Mouse (Mus musculus) ovary, adult 18-20 months (tissue): Measurements from ENCODE around the gene 1110059G10Rik.
A peak's percentile ranks its signal among the peaks of the same experiment; 100 is the strongest.

Source experiments
- DNase-seq: peaks from one replicate; pipeline ENCODE4 v3.0.0; 2022; ENCODE audit warnings: low spot score, mixed read lengths

1110059G10Rik gene

DNA sequence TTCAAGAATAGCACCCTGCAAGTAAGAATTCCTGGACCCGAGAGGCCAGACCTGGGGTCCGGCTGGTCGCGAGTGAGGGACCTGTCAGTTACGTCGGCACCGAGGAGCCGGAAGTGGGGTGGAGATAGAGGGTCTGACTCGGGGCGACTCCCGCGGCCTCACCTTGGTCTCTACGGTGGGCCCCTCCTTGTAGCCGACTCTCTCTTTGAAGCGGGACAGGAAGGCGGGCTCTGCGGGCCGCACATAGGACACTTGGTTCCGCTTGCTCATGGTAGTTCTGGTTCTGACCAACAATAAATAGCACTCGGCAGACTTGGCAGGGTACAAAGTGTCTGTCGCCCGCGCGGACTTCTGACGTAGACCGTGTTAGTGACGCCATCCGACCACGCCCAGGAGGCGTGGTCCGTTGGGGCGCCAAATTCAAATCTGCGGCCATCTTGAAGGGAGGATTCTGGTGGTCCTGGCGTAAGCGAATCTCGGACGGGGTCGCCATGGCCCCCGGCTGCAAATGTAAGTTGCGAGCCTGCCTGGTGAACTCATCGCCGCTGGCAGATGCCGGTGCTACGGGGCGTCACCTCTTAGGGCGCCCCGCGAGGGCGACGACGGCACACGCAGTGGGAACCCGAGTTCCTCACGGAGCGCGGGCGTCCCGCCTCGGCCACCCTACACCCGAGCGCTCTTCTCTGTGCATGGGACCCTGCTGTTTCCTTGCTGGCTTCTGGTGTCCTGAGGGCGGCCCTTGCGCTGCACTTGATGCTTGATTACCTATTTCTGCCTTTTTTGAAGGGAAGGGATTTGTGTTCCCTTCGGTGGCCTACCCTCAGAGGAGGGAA is at the start of gene 1110059G10Rik, which contains the start of gene Kif15:
1110059G10Rik (minus strand) TSS at position 358 of the 833 bp plus-strand sequence.
Kif15 (plus strand) TSS at position 404 of the 833 bp plus-strand sequence.
- DNase-seq = peak; percentile 76

DNA sequence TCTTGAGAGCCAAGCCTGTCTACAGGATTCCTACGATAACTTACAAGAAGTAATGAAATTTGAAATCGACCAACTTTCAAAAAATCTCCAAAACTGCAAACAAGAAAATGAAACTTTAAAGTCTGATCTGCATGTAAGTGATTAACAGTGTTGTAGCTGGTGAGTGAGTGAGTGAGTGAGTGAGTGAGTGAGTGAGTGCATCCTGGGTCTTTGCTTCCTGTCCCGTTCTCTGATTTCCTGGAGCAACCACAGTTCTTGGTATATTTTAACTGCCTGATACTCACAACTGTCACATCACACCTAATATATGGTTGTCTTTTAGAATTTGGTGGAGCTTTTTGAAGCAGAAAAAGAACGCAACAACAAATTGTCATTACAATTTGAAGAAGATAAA is 48.4 kb upstream of the 1110059G10Rik start:
- DNase-seq = no peak

DNA sequence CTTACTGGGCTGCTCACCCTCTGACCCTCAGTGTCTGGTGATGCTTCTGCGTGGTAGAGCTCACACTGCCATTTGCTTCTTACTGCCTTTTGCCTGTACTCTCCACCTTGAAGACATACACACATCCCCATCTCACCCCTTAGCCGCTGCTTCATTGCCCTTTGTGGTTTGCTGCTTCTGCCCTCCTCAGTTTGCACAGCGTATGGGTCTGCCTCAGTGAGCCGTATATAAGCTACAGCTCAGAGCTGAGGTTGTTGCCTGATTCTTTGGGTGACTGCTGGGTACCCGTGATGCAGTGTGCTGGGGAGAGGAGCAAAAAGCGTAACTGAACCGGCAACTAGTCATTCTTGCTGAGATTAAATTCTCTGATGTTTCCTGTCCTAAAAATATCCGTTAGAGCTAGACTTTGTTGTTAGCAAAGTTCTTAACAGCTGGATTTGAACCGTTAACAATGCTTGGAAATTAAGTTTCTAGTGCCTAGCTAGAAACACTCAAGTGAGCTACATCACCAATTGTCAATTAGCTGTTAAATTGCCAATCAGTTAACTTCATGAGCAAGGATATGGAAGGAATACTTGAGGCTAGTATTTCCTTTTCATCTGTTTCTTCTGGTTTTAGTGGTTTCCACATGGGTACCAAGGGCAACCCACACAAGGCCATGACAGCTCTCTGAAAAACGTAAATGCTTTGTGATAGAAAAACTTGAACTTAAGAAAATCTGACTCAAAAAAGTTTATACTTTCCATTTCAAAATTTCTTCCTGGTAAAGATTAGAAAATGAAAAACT is 47.8 kb upstream of the 1110059G10Rik start:
- DNase-seq = no peak

DNA sequence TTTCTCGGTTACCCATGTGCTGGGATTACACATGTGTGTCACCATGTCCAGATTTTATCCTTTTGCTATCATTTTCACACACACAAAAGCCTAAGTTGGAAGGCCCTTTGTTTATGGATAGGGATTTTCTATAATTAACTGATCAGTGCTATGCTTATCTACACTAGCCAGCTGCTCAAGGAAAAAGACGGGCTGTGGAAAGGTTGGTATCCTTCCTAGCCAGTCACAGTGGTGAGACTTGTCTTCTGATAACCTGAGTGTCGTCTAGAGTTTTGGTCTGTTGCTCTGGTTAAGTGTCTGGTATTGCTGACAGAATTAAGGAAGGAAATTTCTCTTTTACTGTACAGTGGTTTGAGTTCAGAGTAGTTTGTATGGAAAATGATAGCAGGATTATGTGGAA is 21.9 kb downstream of the 1110059G10Rik start:
- no peak for DNase-seq

DNA sequence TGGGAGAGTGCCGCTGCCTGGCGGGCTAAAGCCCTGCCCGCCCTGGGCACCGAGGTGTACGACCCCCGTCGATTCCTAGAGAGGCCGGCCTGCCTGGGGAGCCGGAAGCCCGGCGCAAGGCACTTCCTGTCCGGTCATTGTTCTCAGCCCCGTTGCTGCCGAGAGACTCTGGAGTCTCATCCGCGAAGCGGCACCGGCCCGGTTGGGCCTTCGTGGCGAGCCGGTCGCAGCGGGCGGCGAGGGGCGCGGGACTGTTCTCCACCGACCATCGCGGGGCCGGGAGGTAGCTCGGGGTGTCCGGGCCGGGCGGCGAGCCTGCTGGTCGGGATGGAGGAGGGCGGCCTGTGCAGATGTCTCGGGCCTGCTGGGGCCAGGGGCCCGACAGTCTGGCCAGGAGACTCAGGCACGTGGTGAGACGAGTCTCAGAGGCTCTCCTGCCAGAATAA is 27.8 kb downstream of the 1110059G10Rik start, which contains the start of gene Zfp105:
Zfp105 (plus strand) TSS at position 137 of the 446 bp plus-strand sequence.
- DNase-seq = peak; percentile 53

DNA sequence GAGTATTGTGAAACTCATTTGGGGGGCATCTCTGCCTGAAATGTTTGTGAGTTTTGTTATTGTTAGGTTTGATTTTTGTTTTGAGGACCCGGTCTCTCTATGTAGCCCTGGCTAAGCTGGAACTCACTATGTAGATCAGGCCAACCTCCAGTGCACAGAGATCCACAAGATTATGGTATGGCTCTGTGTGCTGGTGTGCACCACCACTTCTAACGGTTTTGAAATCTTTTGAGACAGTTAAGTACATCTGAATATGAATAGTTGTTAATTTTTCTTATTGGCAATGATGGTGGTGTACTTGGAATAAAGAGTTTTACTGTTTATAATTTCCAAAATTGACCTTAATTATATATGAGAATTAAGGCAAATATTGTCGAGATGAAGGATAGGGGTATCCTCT is 28.4 kb downstream of the 1110059G10Rik start:
- no peak for DNase-seq

DNA sequence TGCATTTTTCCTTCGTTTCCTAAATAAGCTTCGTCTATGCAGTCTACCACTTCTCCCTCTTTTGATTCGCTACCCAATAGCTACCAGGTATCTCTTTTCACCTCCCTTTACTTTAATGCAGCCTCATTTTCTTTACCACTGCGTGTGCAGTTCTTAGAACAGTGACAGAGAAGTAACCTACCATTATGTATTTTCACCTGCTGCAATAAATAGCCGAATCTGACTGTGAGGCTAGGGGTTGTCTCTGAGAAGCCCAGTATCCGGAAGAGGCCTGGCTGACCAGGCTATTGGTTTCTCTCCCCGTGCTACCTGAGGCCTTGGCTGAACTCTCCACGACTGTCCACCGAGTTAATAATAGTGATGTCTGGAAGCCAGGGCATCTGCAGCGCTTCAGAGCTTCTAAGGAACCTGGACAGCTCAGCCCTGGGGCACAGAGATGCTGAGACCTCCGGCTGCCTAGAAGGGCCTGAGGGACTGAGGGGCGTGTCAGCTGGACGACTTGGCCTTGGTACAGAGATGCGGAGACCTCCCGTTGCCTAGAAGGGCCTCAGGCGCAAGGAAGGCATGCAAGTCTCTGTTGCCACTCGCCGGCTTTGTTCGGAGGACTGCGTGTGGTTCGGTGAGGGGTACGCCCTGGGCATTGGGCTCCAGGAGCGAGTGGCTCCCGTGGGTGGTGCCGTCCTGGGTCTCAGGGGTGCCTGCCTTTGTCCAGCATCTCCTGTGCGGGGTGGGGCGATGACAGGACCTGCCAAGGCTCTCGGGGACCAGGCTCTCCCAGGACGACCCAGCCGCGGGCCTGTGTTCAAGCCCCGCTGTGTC is 47.9 kb downstream of the 1110059G10Rik start:
- DNase-seq = peak; percentile 58

DNA sequence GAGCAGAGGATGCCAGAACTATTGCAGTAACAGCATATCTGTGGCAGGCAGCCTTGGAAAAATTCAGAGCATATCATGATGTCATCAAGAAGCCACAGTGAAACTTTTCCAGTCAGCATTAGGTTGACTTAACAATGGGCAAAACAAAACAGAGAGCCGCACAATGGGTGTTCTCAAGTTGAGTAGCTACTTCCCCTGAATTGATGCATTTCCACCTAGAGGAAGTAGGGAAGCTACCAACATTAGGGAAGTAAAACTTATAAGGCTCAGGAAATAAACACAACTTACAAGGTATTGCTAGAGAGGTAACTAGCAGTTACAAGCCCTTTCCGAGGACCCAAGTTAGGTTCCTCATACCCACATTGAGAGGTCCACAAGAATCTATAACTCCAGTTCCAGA is 49.8 kb downstream of the 1110059G10Rik start:
- DNase-seq = no peak
